Mouse (Mus musculus) cerebellum, adult 2 months (tissue): ENCODE results near the gene Fam187b. TPM values are rescaled to one million over a fixed set of nuclear protein-coding genes. Genes with fewer than 3 reads are reported as not detected.

Source experiments
- DNase-seq, 2 experiments: peaks; one replicate each; pipeline ENCODE4 v3.0.0; 2021
- H3K27ac ChIP-seq: fragments of 200-500 bp; 2 replicates; pipeline ENCODE4 v1.5.1; 2012; ENCODE audit warnings: low read length, control low read depth, inconsistent platforms; ENCODE audit not compliant: insufficient read depth
- H3K27me3 ChIP-seq: fragments of 200-500 bp; 2 replicates; pipeline ENCODE4 v1.6.1; 2012; ENCODE audit warnings: inconsistent platforms, mild to moderate bottlenecking, low read length, moderate library complexity; ENCODE audit not compliant: control insufficient read depth, insufficient read depth
- H3K4me1 ChIP-seq: fragments of 200-500 bp; 2 replicates; pipeline ENCODE4 v1.6.1; 2011; ENCODE audit warnings: low read length; ENCODE audit not compliant: control insufficient read depth, insufficient read depth
- H3K4me3 ChIP-seq: fragments of 200-500 bp; replicated peaks from 2 replicates; pipeline ENCODE3; 2011; ENCODE audit warnings: mild to moderate bottlenecking, low read depth, low read length, control low read depth; ENCODE audit not compliant: insufficient read depth
- CTCF ChIP-seq: fragments of 200-500 bp; IDR thresholded peaks from 2 replicates; pipeline ENCODE4 v1.5.1; 2011; ENCODE audit warnings: low read depth, mild to moderate bottlenecking, control low read depth, low read length, moderate library complexity, borderline replicate concordance; ENCODE audit not compliant: insufficient read depth
- POLR2A ChIP-seq: fragments of 200-500 bp; IDR thresholded peaks from 2 replicates; pipeline ENCODE4 v1.6.1; 2011; ENCODE audit warnings: low read length, control low read depth, borderline replicate concordance; ENCODE audit not compliant: insufficient read depth
- WGBS: fragments of 180-500 bp; shearing (Covaris S2); methylation state at CpG from one replicate; pipeline ENCODE4 v1.1.7; 2018; 5-methylcytosine and 5-hydroxymethylcytosine counted together
- polyA plus RNA-seq: library from polyadenylated mRNA; depleted of rRNA; stranded (reverse); fragments of >200 nt; gene quantifications from 2 replicates; pipeline ENCODE4 v1.2.3, GENCODE M21; 2012

Gene Fam187b
- polyA plus RNA-seq, 1 experiment: 0.13 TPM

- H3K4me1 ChIP-seq: no peaks in the 10 kb centered on the region
- no peak overlapping the region for H3K27ac ChIP-seq
- no peak overlapping the region for H3K4me3 ChIP-seq
- TF ChIP-seq POLR2A (no peak), CTCF (no peak)
- WGBS: 63% methylated on average over 14 of the region's 14 CpGs
- DNase-seq: no peak
- no peaks in the 10 kb centered on the region for H3K27me3 ChIP-seq
These were observed 7.9 kb upstream of the Fam187b start for GRCm38 (mm10) chr7:30965677-30966076.

GRCm38 (mm10) chr7:30966657-30967056, 6.9 kb upstream of the Fam187b start:
- H3K4me3 ChIP-seq: no peak overlapping the region
- H3K27me3 ChIP-seq: no peaks in the 10 kb centered on the region
- 78% methylated on average over 3 of the region's 3 CpGs for WGBS
- TF ChIP-seq CTCF (no peak), POLR2A (no peak)
- no peak overlapping the region for H3K27ac ChIP-seq
- H3K4me1 ChIP-seq: no peaks in the 10 kb centered on the region
- no peak for DNase-seq

GRCm38 (mm10) chr7:30968611-30969010, 5.0 kb upstream of the Fam187b start:
- 78% methylated on average over 8 of the region's 8 CpGs for WGBS
- H3K27me3 ChIP-seq: no peaks in the 10 kb centered on the region
- H3K4me1 ChIP-seq: no peaks in the 10 kb centered on the region
- H3K4me3 ChIP-seq: no peak overlapping the region
- TF ChIP-seq POLR2A (no peak), CTCF (no peak)
- no peak for DNase-seq
- no peak overlapping the region for H3K27ac ChIP-seq

- DNase-seq: no peak
- Histone ChIP-seq H3K27ac (no peak overlapping the region), H3K27me3 (no peaks in the 10 kb centered on the region), H3K4me3 (no peak overlapping the region), H3K4me1 (no peaks in the 10 kb centered on the region)
- TF ChIP-seq POLR2A: no peak
- 83% methylated on average over 4 of the region's 4 CpGs for WGBS
These were observed 4.4 kb upstream of the Fam187b start for GRCm38 (mm10) chr7:30969174-30969573.

GRCm38 (mm10) chr7:30971901-30972300, 1.7 kb upstream of the Fam187b start:
- no peaks in the 10 kb centered on the region for H3K27me3 ChIP-seq
- no peaks in the 10 kb centered on the region for H3K4me1 ChIP-seq
- TF ChIP-seq POLR2A (no peak), CTCF (no peak)
- 77% methylated on average over 15 of the region's 15 CpGs for WGBS
- DNase-seq: no peak
- no peak overlapping the region for H3K4me3 ChIP-seq
- no peak overlapping the region for H3K27ac ChIP-seq

GRCm38 (mm10) chr7:30972426-30973250, 952 bp upstream of the Fam187b start:
- H3K27ac ChIP-seq: no peak overlapping the region
- no peak for TF ChIP-seq POLR2A
- no peak for TF ChIP-seq CTCF
- WGBS: 7% methylated on average over 41 of the region's 41 CpGs

GRCm38 (mm10) chr7:30973251-30973500, 414 bp upstream of the Fam187b start, which contains the start of gene Lsr:
TSS of gene Lsr (minus strand) at chr7:30973464.
- no peak for TF ChIP-seq POLR2A
- TF ChIP-seq CTCF: no peak
- no peak for DNase-seq
- Histone ChIP-seq H3K4me3 (peak within 1 kb of the TSS; percentile 21), H3K27ac (no peak within 1 kb of the TSS), H3K27me3 (no peaks in the 10 kb centered on the region), H3K4me1 (no peaks in the 10 kb centered on the region)
- WGBS: under 1% methylated on average over 19 of the region's 19 CpGs

More at GRCm38 (mm10) chr7:30972426-30973250, 952 bp upstream of the Fam187b start:
- no peaks in the 10 kb centered on the region for H3K27me3 ChIP-seq
- no peak overlapping the region for H3K4me3 ChIP-seq
- no peak for DNase-seq
- no peaks in the 10 kb centered on the region for H3K4me1 ChIP-seq

GRCm38 (mm10) chr7:30981703-30982102, 8.1 kb downstream of the Fam187b start:
- H3K4me3 ChIP-seq: no peak overlapping the region
- H3K27me3 ChIP-seq: no peaks in the 10 kb centered on the region; the same call in 1 of the 2 replicates
- TF ChIP-seq CTCF: no peak
- no peak for TF ChIP-seq POLR2A
- no peak for DNase-seq
- no peak overlapping the region for H3K27ac ChIP-seq
- WGBS: 87% methylated on average over 4 of the region's 4 CpGs
- H3K4me1 ChIP-seq: no peaks in the 10 kb centered on the region

GRCm38 (mm10) chr7:30985357-30985756, 11.8 kb downstream of the Fam187b start:
- WGBS: 84% methylated on average over 9 of the region's 9 CpGs
- Histone ChIP-seq H3K27me3 (no peaks in the 10 kb centered on the region; the same call in 1 of the 2 replicates), H3K27ac (no peak overlapping the region), H3K4me3 (no peak overlapping the region), H3K4me1 (no peaks in the 10 kb centered on the region)
- TF ChIP-seq POLR2A (no peak), CTCF (no peak)
- DNase-seq: no peak
